Mouse (Mus musculus) hindbrain, embryonic 16.5 days (tissue): ENCODE data around the gene Dennd2a. TPM values are rescaled to one million over a fixed set of nuclear protein-coding genes. Genes with fewer than 3 reads are reported as not detected.
A peak's percentile ranks its signal among the peaks of the same experiment; 100 is the strongest.

ENCODE experiments used
- ATAC-seq: fragments of 200-750 bp; cut with Nextera tagmentation; 2 replicates; pipeline ENCODE4 v1.8.0; 2017; ENCODE audit warnings: moderate TSS enrichment, moderate library complexity
- H3K27ac ChIP-seq: fragments of 300-500 bp; sonication (generic); 2 replicates; pipeline ENCODE4 v1.5.1; 2014; ENCODE audit warnings: low read depth, mild to moderate bottlenecking, control low read depth, low read length, moderate library complexity
- H3K27me3 ChIP-seq: fragments of 300-500 bp; sonication (generic); replicated peaks from 2 replicates; pipeline ENCODE4 v1.6.1; 2014; ENCODE audit warnings: low read length; ENCODE audit not compliant: control insufficient read depth, insufficient read depth
- H3K36me3 ChIP-seq: fragments of 300-500 bp; sonication (generic); 2 replicates; pipeline ENCODE4 v1.6.1; 2014; ENCODE audit warnings: mild to moderate bottlenecking, low read length, moderate library complexity, mixed read lengths; ENCODE audit not compliant: control insufficient read depth, insufficient read depth
- H3K4me1 ChIP-seq: fragments of 300-500 bp; sonication (generic); 2 replicates; pipeline ENCODE4 v1.6.1; 2014; ENCODE audit warnings: low read depth, low read length; ENCODE audit not compliant: control insufficient read depth, insufficient read depth
- H3K4me2 ChIP-seq: fragments of 300-500 bp; sonication (generic); 2 replicates; pipeline ENCODE4 v1.6.1; 2014; ENCODE audit warnings: mild to moderate bottlenecking, low read length, control low read depth, moderate library complexity
- H3K4me3 ChIP-seq: fragments of 300-500 bp; sonication (generic); 2 replicates; pipeline ENCODE4 v1.5.1; 2014; ENCODE audit warnings: mild to moderate bottlenecking, low read length, control low read depth, moderate library complexity
- H3K9ac ChIP-seq: fragments of 300-500 bp; sonication (generic); 2 replicates; pipeline ENCODE4 v1.6.1; 2014; ENCODE audit warnings: low read depth, mild to moderate bottlenecking, control low read depth, low read length, moderate library complexity
- H3K9me3 ChIP-seq: fragments of 300-500 bp; sonication (generic); 2 replicates; pipeline ENCODE4 v1.6.1; 2014; ENCODE audit warnings: mild to moderate bottlenecking, low read length, moderate library complexity; ENCODE audit not compliant: control insufficient read depth
- WGBS: fragments of 180-500 bp; shearing (Covaris S2); extraction: QIAGEN DNeasy Blood & Tissue Kit; methylation state at CpG from one replicate; pipeline ENCODE4 v1.1.7; 2014; 5-methylcytosine and 5-hydroxymethylcytosine counted together
- polyA plus RNA-seq: library from polyadenylated mRNA; unstranded; fragments of >200 nt; fragmentation: Nextera tagmentation; extraction: Ambion mirVana; gene quantifications from 2 replicates; pipeline ENCODE4 v1.2.1, GENCODE M21; 2015

Gene Dennd2a
- polyA plus RNA-seq = 12.8 and 17.6 TPM in 2 replicates

- H3K9me3 ChIP-seq = no peaks in the 10 kb centered on the region
- peak within 1 kb of the TSS; percentile 64 for H3K4me2 ChIP-seq
- H3K27me3 ChIP-seq = no peaks in the 10 kb centered on the region
- peak; percentile 95 for ATAC-seq
- peaks cover 35% of the 10 kb centered on the region for H3K4me1 ChIP-seq
- under 1% methylated on average over 40 of the region's 50 CpGs for WGBS
- no peaks in the 10 kb centered on the region for H3K36me3 ChIP-seq
- peak within 1 kb of the TSS; percentile 66 for H3K4me3 ChIP-seq
- peak within 1 kb of the TSS; percentile 79 for H3K9ac ChIP-seq
- peak within 1 kb of the TSS; percentile 93 for H3K27ac ChIP-seq
These were observed at the start of gene Dennd2a for GRCm38 (mm10) chr6:39557723-39558261. TSS of gene Dennd2a (minus strand) at chr6:39557867.

DNA sequence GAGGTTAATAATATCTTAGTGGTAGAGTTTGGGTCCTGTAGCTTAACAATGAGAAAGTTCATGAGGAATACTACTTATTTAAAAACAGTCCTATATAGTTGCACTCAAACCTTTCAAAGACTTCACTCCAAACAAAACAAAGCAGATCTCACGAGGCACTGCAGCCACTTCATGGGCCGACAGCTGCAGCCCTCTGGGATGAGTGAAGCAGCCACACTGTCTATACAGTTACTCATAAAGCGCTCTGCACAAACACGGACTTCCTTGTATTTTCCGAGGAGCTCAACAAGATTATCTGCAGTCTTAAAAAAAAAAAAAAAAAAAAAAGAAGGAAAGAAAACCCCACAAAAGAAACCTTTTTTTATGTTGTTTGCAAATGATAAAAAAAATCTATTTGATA lies 49.7 kb upstream of the Dennd2a start:
- Histone ChIP-seq H3K4me2 (no peak overlapping the region), H3K27me3 (no peaks in the 10 kb centered on the region), H3K9me3 (no peaks in the 10 kb centered on the region), H3K4me3 (no peak overlapping the region), H3K9ac (no peak overlapping the region), H3K36me3 (peaks cover 4% of the 10 kb centered on the region; the same call in 1 of the 2 replicates), H3K27ac (no peak overlapping the region), H3K4me1 (no peaks in the 10 kb centered on the region)
- ATAC-seq = no peak
- 73% methylated on average over 5 of the region's 5 CpGs for WGBS

- no peak overlapping the region for H3K9ac ChIP-seq
- no peaks in the 10 kb centered on the region for H3K9me3 ChIP-seq
- 77% methylated on average over 3 of the region's 3 CpGs for WGBS
- H3K27ac ChIP-seq = no peak overlapping the region
- ATAC-seq = no peak
- H3K36me3 ChIP-seq = peaks cover 4% of the 10 kb centered on the region; the same call in 1 of the 2 replicates
- no peak overlapping the region for H3K4me3 ChIP-seq
- no peak overlapping the region for H3K4me2 ChIP-seq
- no peaks in the 10 kb centered on the region for H3K4me1 ChIP-seq
- H3K27me3 ChIP-seq = no peaks in the 10 kb centered on the region
These were observed 49.2 kb upstream of the Dennd2a start for GRCm38 (mm10) chr6:39606862-39607261.

DNA sequence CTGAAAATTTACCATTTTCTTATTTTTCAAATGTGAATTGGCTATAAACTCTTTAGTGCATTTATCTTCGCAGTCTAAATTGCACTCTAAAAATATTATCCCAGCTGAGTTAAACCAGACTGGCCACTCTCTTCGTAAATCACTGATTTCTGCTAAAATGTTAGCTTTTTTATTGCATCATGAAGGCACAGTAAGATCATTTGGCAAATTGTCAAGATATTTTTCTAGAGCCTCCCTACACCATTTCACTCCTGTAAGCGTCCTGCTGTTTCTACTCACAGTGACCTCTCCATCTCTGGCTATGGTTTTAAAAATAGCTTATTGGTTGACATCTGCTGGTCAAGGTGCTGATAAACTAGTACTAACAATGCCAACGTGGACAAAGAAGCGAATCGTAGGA lies 48.4 kb upstream of the Dennd2a start:
- no peak overlapping the region for H3K4me3 ChIP-seq
- H3K4me2 ChIP-seq = no peak overlapping the region
- ATAC-seq = no peak
- 85% methylated on average over 6 of the region's 6 CpGs for WGBS
- H3K27ac ChIP-seq = no peak overlapping the region
- H3K27me3 ChIP-seq = no peaks in the 10 kb centered on the region
- H3K4me1 ChIP-seq = no peaks in the 10 kb centered on the region
- no peak overlapping the region for H3K9ac ChIP-seq
- no peaks in the 10 kb centered on the region for H3K9me3 ChIP-seq
- H3K36me3 ChIP-seq = peaks cover 4% of the 10 kb centered on the region; the same call in 1 of the 2 replicates

GRCm38 (mm10) chr6:39604565-39604964 lies 46.9 kb upstream of the Dennd2a start:
- WGBS = 76% methylated on average over 5 of the region's 5 CpGs
- Histone ChIP-seq H3K4me2 (no peak overlapping the region), H3K36me3 (peaks cover 12% of the 10 kb centered on the region)

GRCm38 (mm10) chr6:39601828-39602227 lies 44.2 kb upstream of the Dennd2a start:
- no peak overlapping the region for H3K4me3 ChIP-seq
- H3K4me1 ChIP-seq = no peaks in the 10 kb centered on the region
- no peaks in the 10 kb centered on the region for H3K9me3 ChIP-seq
- no peak for ATAC-seq
- H3K27me3 ChIP-seq = no peaks in the 10 kb centered on the region
- no peak overlapping the region for H3K9ac ChIP-seq
- no peak overlapping the region for H3K27ac ChIP-seq
- H3K36me3 ChIP-seq = peaks cover 29% of the 10 kb centered on the region
- no peak overlapping the region for H3K4me2 ChIP-seq
- WGBS = 82% methylated on average over 3 of the region's 3 CpGs

More at GRCm38 (mm10) chr6:39604565-39604964, 46.9 kb upstream of the Dennd2a start:
- Histone ChIP-seq H3K4me1 (no peaks in the 10 kb centered on the region), H3K27me3 (no peaks in the 10 kb centered on the region), H3K4me3 (no peak overlapping the region), H3K27ac (no peak overlapping the region), H3K9ac (no peak overlapping the region), H3K9me3 (no peaks in the 10 kb centered on the region)
- no peak for ATAC-seq

DNA sequence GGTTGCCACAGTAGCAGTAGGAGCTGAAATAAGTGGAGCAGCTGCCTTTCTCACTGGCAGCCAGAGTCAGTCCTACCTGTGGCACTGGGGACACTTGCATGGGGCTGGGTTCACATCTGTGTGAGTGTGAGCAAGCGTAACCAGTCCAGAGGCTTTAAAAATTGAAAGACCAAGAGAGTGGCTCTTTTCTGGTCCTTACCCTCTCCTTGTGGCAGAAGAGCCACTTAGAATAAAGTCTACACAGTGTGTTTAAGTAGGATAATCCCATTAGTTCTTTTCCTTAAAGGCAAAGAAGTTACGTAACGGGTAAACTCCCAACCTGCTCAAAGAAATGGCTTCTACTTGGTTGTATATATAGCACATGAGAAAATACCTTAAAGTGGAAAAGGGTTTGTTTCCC lies 43.2 kb upstream of the Dennd2a start:
- Histone ChIP-seq H3K4me2 (no peak overlapping the region), H3K4me3 (no peak overlapping the region), H3K9me3 (no peaks in the 10 kb centered on the region), H3K27ac (no peak overlapping the region), H3K27me3 (no peaks in the 10 kb centered on the region), H3K9ac (no peak overlapping the region), H3K4me1 (no peaks in the 10 kb centered on the region), H3K36me3 (peaks cover 29% of the 10 kb centered on the region)
- ATAC-seq = no peak
- WGBS = 97% methylated on average over 3 of the region's 3 CpGs

GRCm38 (mm10) chr6:39592401-39593214 lies 34.9 kb upstream of the Dennd2a start, which contains the start of gene Ndufb2:
TSS of gene Ndufb2 (plus strand) at chr6:39592574.
- H3K27ac ChIP-seq = peak within 1 kb of the TSS; percentile 97
- 0% methylated on average over 56 of the region's 56 CpGs for WGBS
- ATAC-seq = peak; percentile 98
- H3K9ac ChIP-seq = peak within 1 kb of the TSS; percentile 94
- no peaks in the 10 kb centered on the region for H3K9me3 ChIP-seq
- H3K27me3 ChIP-seq = no peaks in the 10 kb centered on the region
- peaks cover 15% of the 10 kb centered on the region for H3K36me3 ChIP-seq
- H3K4me2 ChIP-seq = peak within 1 kb of the TSS; percentile 84
- H3K4me3 ChIP-seq = peak within 1 kb of the TSS; percentile 88
- H3K4me1 ChIP-seq = peaks cover 16% of the 10 kb centered on the region

GRCm38 (mm10) chr6:39591481-39591880 lies 33.8 kb upstream of the Dennd2a start:
- no peak overlapping the region; the same call in 1 of the 2 replicates for H3K4me3 ChIP-seq
- H3K9me3 ChIP-seq = no peaks in the 10 kb centered on the region
- 94% methylated on average over 4 of the region's 4 CpGs for WGBS
- H3K4me2 ChIP-seq = no peak overlapping the region; the same call in 1 of the 2 replicates
- ATAC-seq = no peak
- H3K27me3 ChIP-seq = no peaks in the 10 kb centered on the region
- H3K9ac ChIP-seq = no peak overlapping the region
- H3K27ac ChIP-seq = no peak overlapping the region
- peaks cover 12% of the 10 kb centered on the region; the same call in 1 of the 2 replicates for H3K36me3 ChIP-seq
- peaks cover 16% of the 10 kb centered on the region for H3K4me1 ChIP-seq
